Mouse (Mus musculus) kidney, postnatal 0 days (tissue): ENCODE measurements around the gene Rnd3. TPM values are rescaled to one million over a fixed set of nuclear protein-coding genes. Genes with fewer than 3 reads are reported as not detected.

Experiments used
- ATAC-seq: fragments of 200-750 bp; cut with Nextera tagmentation; replicated peaks from 2 replicates; pipeline ENCODE4 v1.8.0; 2017; ENCODE audit warnings: low read depth, moderate number of reproducible peaks, moderate TSS enrichment, moderate library complexity; ENCODE audit not compliant: low FRiP score
- DNase-seq: peaks from one replicate; pipeline ENCODE4 v3.0.0-alpha.2; 2016; ENCODE audit warnings: low spot score
- H3K27ac ChIP-seq: fragments of 300-500 bp; sonication (generic); 2 replicates; pipeline ENCODE4 v1.5.1; 2014; ENCODE audit warnings: mild to moderate bottlenecking
- H3K27me3 ChIP-seq: fragments of 300-500 bp; sonication (generic); 2 replicates; pipeline ENCODE4 v1.6.1; 2014; ENCODE audit warnings: low read length, mixed read lengths; ENCODE audit not compliant: insufficient read depth
- H3K36me3 ChIP-seq: fragments of 300-500 bp; sonication (generic); 2 replicates; pipeline ENCODE4 v1.6.1; 2014; ENCODE audit warnings: low read length, mixed read lengths; ENCODE audit not compliant: insufficient read depth
- H3K4me1 ChIP-seq: fragments of 300-500 bp; sonication (generic); replicated peaks from 2 replicates; pipeline ENCODE4 v1.6.1; 2014; ENCODE audit warnings: antibody characterized with exemption, low read length, mixed read lengths; ENCODE audit not compliant: insufficient read depth
- H3K4me2 ChIP-seq: fragments of 300-500 bp; sonication (generic); 2 replicates; pipeline ENCODE4 v1.6.1; 2014; ENCODE audit warnings: mild to moderate bottlenecking, low read length, moderate library complexity, mixed read lengths
- H3K4me3 ChIP-seq: fragments of 300-500 bp; sonication (generic); replicated peaks from 2 replicates; pipeline ENCODE4 v1.5.1; 2014; ENCODE audit warnings: low read depth, low read length
- H3K9ac ChIP-seq: fragments of 300-500 bp; sonication (generic); 2 replicates; pipeline ENCODE4 v1.6.1; 2014; ENCODE audit warnings: low read depth, low read length
- H3K9me3 ChIP-seq: fragments of 300-500 bp; sonication (generic); replicated peaks from 2 replicates; pipeline ENCODE4 v1.6.1; 2016; ENCODE audit warnings: low read length, inconsistent platforms, mixed read lengths
- CTCF ChIP-seq: IDR thresholded peaks from 2 replicates; pipeline ENCODE4 v1.5.1; 2016; ENCODE audit warnings: antibody characterized with exemption, low read depth, mild to moderate bottlenecking, moderate library complexity
- WGBS: fragments of 180-500 bp; shearing (Covaris S2); extraction: QIAGEN DNeasy Blood & Tissue Kit; methylation state at CpG from one replicate; pipeline ENCODE4 v1.1.7; 2014; 5-methylcytosine and 5-hydroxymethylcytosine counted together
- polyA plus RNA-seq: library from polyadenylated mRNA; unstranded; fragments of >200 nt; fragmentation: Nextera tagmentation; extraction: Ambion mirVana; gene quantifications from 2 replicates; pipeline ENCODE4 v1.2.1, GENCODE M21; 2015

Gene Rnd3
- polyA plus RNA-seq, 1 experiment from 2014 or later, result 30.4 TPM

DNA sequence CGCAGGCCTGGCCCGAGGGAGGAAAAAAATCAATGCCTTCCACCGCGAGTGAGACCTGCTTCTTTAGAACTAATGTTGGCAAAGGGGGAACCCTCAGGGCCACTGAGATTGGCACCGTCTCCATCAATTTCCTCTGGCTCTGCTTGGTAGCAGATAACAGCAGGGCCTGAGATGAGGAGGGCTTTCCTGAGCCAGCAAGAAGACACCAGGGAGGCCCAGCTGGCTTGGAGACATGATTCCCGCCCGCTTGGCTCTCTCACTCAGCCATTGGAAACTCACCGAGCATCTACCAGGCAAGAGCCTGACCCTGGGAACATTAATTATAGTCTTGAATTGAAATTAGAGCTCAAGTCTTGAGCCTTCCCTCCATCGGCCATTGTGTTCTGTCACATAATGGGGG lies 48.9 kb downstream of the Rnd3 start:
- Histone ChIP-seq H3K36me3 (no peaks in the 10 kb centered on the region), H3K9me3 (no peaks in the 10 kb centered on the region), H3K4me3 (no peak overlapping the region), H3K27ac (no peak overlapping the region), H3K4me2 (no peak overlapping the region), H3K9ac (no peak overlapping the region), H3K27me3 (no peaks in the 10 kb centered on the region), H3K4me1 (no peaks in the 10 kb centered on the region)
- no peak for TF ChIP-seq CTCF
- WGBS, result 57% methylated on average over 9 of the region's 9 CpGs
- ATAC-seq, result no peak
- peak; percentile 48 for DNase-seq

DNA sequence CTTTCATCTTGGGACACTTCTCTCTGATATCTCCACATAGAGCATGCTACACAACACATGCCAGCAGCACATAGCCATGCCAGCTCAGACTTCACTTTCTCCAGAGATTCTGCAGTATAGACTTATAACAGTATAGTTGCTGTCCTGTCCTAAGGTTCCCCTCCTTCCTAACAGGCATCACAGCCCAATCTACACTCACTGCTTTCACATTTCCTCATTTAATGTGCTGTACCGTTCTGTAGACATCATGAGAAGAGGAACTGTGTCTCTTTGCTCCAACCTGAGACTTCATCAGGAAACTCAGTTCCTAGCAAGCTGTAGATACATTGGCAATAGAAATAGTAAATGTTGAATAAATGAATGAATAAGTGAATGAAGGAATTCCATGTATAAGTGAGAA lies 49.7 kb downstream of the Rnd3 start:
- H3K9ac ChIP-seq, result no peak overlapping the region
- no peak overlapping the region for H3K4me2 ChIP-seq
- 65% methylated on average over 1 of the region's 1 CpGs for WGBS
- DNase-seq (no peak), ATAC-seq (no peak)
- H3K27ac ChIP-seq, result no peak overlapping the region
- no peak for TF ChIP-seq CTCF
- no peaks in the 10 kb centered on the region for H3K9me3 ChIP-seq
- H3K4me3 ChIP-seq, result no peak overlapping the region
- H3K36me3 ChIP-seq, result no peaks in the 10 kb centered on the region
- H3K27me3 ChIP-seq, result no peaks in the 10 kb centered on the region
- H3K4me1 ChIP-seq, result no peaks in the 10 kb centered on the region

DNA sequence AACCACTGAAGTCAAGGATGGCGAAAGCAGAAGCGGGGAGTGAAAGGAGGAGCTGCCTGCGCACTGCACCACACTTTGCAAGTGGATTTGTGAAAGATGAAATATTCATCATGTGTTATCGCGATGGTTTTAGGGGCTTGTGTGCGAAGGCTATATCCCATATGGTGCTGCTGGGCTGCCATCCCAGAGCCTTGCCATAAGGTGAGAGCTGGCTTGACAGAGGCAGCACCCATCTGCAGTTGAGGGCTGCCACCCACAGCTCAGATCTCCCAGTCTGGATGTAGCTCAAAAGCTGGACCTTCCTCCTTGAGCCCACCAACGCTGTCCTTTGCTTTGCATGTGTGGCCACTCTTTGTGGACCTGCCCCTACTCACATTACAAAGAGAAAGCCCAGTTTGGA lies 58.2 kb downstream of the Rnd3 start:
- no peak overlapping the region for H3K4me3 ChIP-seq
- H3K9ac ChIP-seq, result no peak overlapping the region
- no peak overlapping the region for H3K27ac ChIP-seq
- ATAC-seq (no peak), DNase-seq (no peak)
- no peaks in the 10 kb centered on the region for H3K9me3 ChIP-seq
- H3K4me2 ChIP-seq, result no peak overlapping the region
- no peaks in the 10 kb centered on the region for H3K4me1 ChIP-seq
- no peaks in the 10 kb centered on the region for H3K27me3 ChIP-seq
- WGBS, result 85% methylated on average over 7 of the region's 7 CpGs
- no peak for TF ChIP-seq CTCF
- H3K36me3 ChIP-seq, result no peaks in the 10 kb centered on the region

DNA sequence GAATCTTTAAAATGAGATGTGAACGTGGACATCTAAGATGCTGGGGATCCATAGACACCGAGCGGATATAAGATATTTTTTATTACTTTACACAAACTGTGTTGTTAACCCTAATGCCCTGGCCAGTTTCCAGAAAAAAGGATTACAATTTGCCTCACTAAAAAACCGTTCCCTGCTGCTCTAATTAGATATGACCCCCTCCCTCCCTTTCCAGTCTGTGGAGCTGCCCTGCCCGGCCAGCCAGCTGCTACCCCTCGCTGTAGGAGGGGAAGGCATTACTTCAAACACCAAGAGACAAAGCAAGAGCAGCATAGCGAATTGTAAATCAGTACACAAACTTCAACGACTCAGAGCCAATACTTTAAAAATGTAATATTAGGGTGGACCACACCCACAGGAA lies 58.9 kb downstream of the Rnd3 start:
- ATAC-seq, result no peak

DNA sequence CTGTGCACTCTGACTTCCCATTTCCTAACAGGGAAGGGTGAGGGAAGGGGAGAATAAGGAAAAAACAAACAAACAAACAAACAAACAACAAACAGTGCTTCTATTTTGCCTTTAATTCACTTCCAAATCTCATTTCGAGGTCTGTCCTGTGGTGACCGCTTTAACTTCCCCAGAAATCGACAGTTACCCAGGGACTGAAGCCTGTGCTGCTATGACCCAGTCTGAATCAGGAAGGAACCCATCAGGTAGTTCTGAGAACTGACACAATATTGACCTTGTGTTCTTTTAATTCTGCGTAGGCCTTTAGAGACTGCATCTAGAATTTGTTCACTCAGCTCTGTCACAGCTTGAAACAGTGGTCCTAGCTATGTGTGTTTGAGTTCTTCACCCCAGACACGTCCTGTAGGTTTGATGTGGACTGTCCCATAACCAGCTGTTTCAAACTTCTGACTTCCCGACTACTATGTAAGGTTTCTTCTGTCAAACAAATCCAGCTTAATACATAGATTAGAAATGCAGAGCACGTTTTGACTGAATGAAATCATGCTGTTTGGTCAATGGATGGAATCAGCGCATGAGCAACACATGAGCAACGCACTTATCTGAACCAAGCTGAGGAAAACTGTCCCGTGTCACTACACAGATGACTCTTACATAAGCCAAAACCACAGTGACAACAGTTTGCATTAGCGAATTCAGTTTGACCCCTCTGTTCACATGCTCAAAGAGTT lies 59.9 kb downstream of the Rnd3 start:
- ATAC-seq, result no peak
- DNase-seq, result no peak
- Histone ChIP-seq H3K4me1 (no peaks in the 10 kb centered on the region), H3K4me3 (no peak overlapping the region), H3K4me2 (no peak overlapping the region), H3K9ac (no peak overlapping the region), H3K36me3 (no peaks in the 10 kb centered on the region), H3K27me3 (no peaks in the 10 kb centered on the region), H3K9me3 (no peaks in the 10 kb centered on the region), H3K27ac (no peak overlapping the region)
- WGBS, result 91% methylated on average over 11 of the region's 11 CpGs
- no peak for TF ChIP-seq CTCF

More for the DNA sequence above, 58.9 kb downstream of the Rnd3 start:
- no peak overlapping the region for H3K4me3 ChIP-seq
- peak; percentile 14 for DNase-seq
- 20% methylated on average over 8 of the region's 8 CpGs for WGBS
- no peak overlapping the region for H3K9ac ChIP-seq
- no peaks in the 10 kb centered on the region for H3K36me3 ChIP-seq
- H3K27ac ChIP-seq, result no peak overlapping the region
- no peak for TF ChIP-seq CTCF
- H3K4me2 ChIP-seq, result no peak overlapping the region
- no peaks in the 10 kb centered on the region for H3K4me1 ChIP-seq
- H3K27me3 ChIP-seq, result no peaks in the 10 kb centered on the region
- no peaks in the 10 kb centered on the region for H3K9me3 ChIP-seq

DNA sequence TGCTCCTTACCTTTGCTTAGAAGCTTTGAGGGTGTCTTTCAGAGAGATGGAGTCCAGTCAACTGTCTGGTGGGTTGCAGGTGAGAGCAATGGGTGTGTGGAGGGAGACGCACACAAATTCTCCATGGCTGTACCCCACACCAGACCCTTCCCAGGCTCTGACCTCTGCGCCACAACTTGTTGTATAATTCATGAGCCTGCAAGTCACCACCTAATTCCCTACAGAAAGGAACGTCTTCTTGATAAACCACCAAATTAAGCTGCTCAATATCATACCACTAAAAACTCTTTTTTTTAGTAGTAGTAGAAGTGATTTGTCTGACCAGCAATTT lies 60.8 kb downstream of the Rnd3 start:
- Histone ChIP-seq H3K4me2 (no peak overlapping the region), H3K9me3 (no peaks in the 10 kb centered on the region), H3K4me1 (no peaks in the 10 kb centered on the region), H3K9ac (no peak overlapping the region), H3K4me3 (no peak overlapping the region), H3K27me3 (no peaks in the 10 kb centered on the region), H3K27ac (no peak overlapping the region), H3K36me3 (no peaks in the 10 kb centered on the region)
- 82% methylated on average over 3 of the region's 3 CpGs for WGBS
- no peak for DNase-seq
- no peak for TF ChIP-seq CTCF
- no peak for ATAC-seq
